ENCODE assay signal across 33 mouse cellular contexts in genomic region chr3:88700247-88700646, GRCm38 (mm10). TPM values are rescaled to one million over a fixed set of nuclear protein-coding genes. Genes with fewer than 3 reads are reported as not detected.
DNase-seq lines count a peak whose midpoint lies in the region; ATAC-seq and TF ChIP-seq lines count a peak whose summit lies in the region.
"Had no signal": no experiment of that assay in that cellular context is flagged by ENCODE, and none has a peak within 500 bp of the region (broad histone marks: within the 10 kb centered on the region; RNA-seq: fewer than 3 reads in every experiment).

No protein-coding gene starts in this region.

- no peak for DNase-seq in embryonic facial prominence, embryonic 14.5 days (ENCODE audit: low spot score)
- no peak for DNase-seq in embryonic facial prominence, embryonic 10.5 days (ENCODE audit: low spot score)
- peak; percentile 66 for DNase-seq in heart, embryonic 10.5 days (ENCODE audit: low spot score)
- DNase-seq in heart, postnatal 14 days = no peak
- no peak for DNase-seq in heart, postnatal 0 days (ENCODE audit: low spot score)
- DNase-seq in heart, postnatal 10 days = no peak
- DNase-seq: adrenal gland, adult 8-10 months; adrenal gland, postnatal 25 days; cerebellum, adult 11-12 months; cerebellum, adult 8-10 months; cerebellum, postnatal 10 days; cerebellum, postnatal 36 days; embryo, embryonic 11 days; forebrain, postnatal 0 days; gastrocnemius, adult 2 months; gastrocnemius, postnatal 14 days; kidney, adult 18-20 months; kidney, adult 9 months had no signal

- H3K4me3 ChIP-seq in embryonic facial prominence, embryonic 14.5 days (ENCODE audit: low read depth, low read length) = no peak overlapping the region
- H3K4me3 ChIP-seq in embryonic facial prominence, embryonic 10.5 days = no peak overlapping the region
- H3K4me3 ChIP-seq in heart, embryonic 10.5 days = no peak overlapping the region
- no peak overlapping the region for H3K4me3 ChIP-seq in heart, postnatal 0 days (ENCODE audit: low read depth, low read length)
- H3K4me3 ChIP-seq: embryonic facial prominence, embryonic 15.5 days; gastrocnemius, adult 2 months; heart, embryonic 15.5 days; hindbrain, embryonic 12.5 days; hindbrain, embryonic 15.5 days had no signal

- ATAC-seq in embryonic facial prominence, embryonic 14.5 days (ENCODE audit: low read depth) = peak; percentile 44; the same call in 1 of the 2 replicates
- no peak for ATAC-seq in heart, postnatal 0 days (ENCODE audit: insufficient read depth, low read depth)
- ATAC-seq: activated CD4-positive, CD25-positive, alpha-beta regulatory T cell, adult 4 months; forebrain, embryonic 14.5 days; forebrain, postnatal 0 days had no signal

- no peak for TF ChIP-seq EP300 in heart, postnatal 0 days (IDR thresholded peaks at IDR 0.05; ENCODE audit: low read depth)

- intact Hi-C loops in heart, postnatal 14 days (cut with DNase I) = no loop called here
- intact Hi-C loops in heart, postnatal 10 days (cut with DNase I) = no loop called here

- H3K27me3 ChIP-seq in embryonic facial prominence, embryonic 14.5 days (replicated peaks; ENCODE audit: control insufficient read depth, insufficient read depth, low read length) = no peaks in the 10 kb centered on the region
- H3K27me3 ChIP-seq in embryonic facial prominence, embryonic 10.5 days (replicated peaks; ENCODE audit: low read depth, poor library complexity, severe bottlenecking) = no peaks in the 10 kb centered on the region
- H3K27me3 ChIP-seq in heart, embryonic 10.5 days (ENCODE audit: insufficient read depth, poor library complexity, severe bottlenecking) = no peaks in the 10 kb centered on the region
- no peaks in the 10 kb centered on the region for H3K27me3 ChIP-seq in heart, postnatal 0 days (ENCODE audit: control insufficient read depth, insufficient read depth, low read length)
- H3K27me3 ChIP-seq: embryonic facial prominence, embryonic 15.5 days; heart, embryonic 15.5 days; hindbrain, embryonic 12.5 days; hindbrain, embryonic 15.5 days had no signal

- 82% methylated on average over 3 of the region's 3 CpGs for WGBS in embryonic facial prominence, embryonic 14.5 days
- WGBS in embryonic facial prominence, embryonic 10.5 days = 95% methylated on average over 3 of the region's 3 CpGs
- WGBS in heart, embryonic 10.5 days = 94% methylated on average over 3 of the region's 3 CpGs
- 75% methylated on average over 3 of the region's 3 CpGs for WGBS in heart, postnatal 0 days

- H3K36me3 ChIP-seq in embryonic facial prominence, embryonic 14.5 days (ENCODE audit: control insufficient read depth, insufficient read depth, low read length) = peaks cover 98% of the 10 kb centered on the region
- peaks cover 99% of the 10 kb centered on the region for H3K36me3 ChIP-seq in embryonic facial prominence, embryonic 10.5 days (replicated peaks)
- peaks cover 98% of the 10 kb centered on the region for H3K36me3 ChIP-seq in heart, embryonic 10.5 days
- peaks cover 88% of the 10 kb centered on the region for H3K36me3 ChIP-seq in heart, postnatal 0 days (replicated peaks; ENCODE audit: control insufficient read depth, insufficient read depth, low read length)

- no peak overlapping the region for H3K9ac ChIP-seq in embryonic facial prominence, embryonic 14.5 days (ENCODE audit: low read depth, low read length)
- no peak overlapping the region for H3K9ac ChIP-seq in heart, postnatal 0 days (replicated peaks; ENCODE audit: low read depth, low read length)
- H3K9ac ChIP-seq: embryonic facial prominence, embryonic 15.5 days; forebrain, postnatal 0 days; heart, embryonic 15.5 days; hindbrain, embryonic 12.5 days; hindbrain, embryonic 15.5 days had no signal

- H3K4me1 ChIP-seq in embryonic facial prominence, embryonic 14.5 days (ENCODE audit: control insufficient read depth, insufficient read depth, low read length) = no peaks in the 10 kb centered on the region
- H3K4me1 ChIP-seq in embryonic facial prominence, embryonic 10.5 days = no peaks in the 10 kb centered on the region
- H3K4me1 ChIP-seq in heart, embryonic 10.5 days = peaks cover 8% of the 10 kb centered on the region; the same call in 1 of the 2 replicates
- peaks cover 9% of the 10 kb centered on the region; the same call in 1 of the 2 replicates for H3K4me1 ChIP-seq in heart, postnatal 0 days (ENCODE audit: control insufficient read depth, insufficient read depth)
- H3K4me1 ChIP-seq: embryonic facial prominence, embryonic 15.5 days; hindbrain, embryonic 12.5 days; hindbrain, embryonic 15.5 days had no signal

- no peaks in the 10 kb centered on the region for H3K9me3 ChIP-seq in embryonic facial prominence, embryonic 14.5 days (ENCODE audit: control insufficient read depth, low read length)
- H3K9me3 ChIP-seq in embryonic facial prominence, embryonic 10.5 days = no peaks in the 10 kb centered on the region
- H3K9me3 ChIP-seq in heart, embryonic 10.5 days = no peaks in the 10 kb centered on the region
- no peaks in the 10 kb centered on the region for H3K9me3 ChIP-seq in heart, postnatal 0 days (replicated peaks; ENCODE audit: control insufficient read depth, low read length)
- H3K9me3 ChIP-seq: embryonic facial prominence, embryonic 15.5 days; heart, embryonic 15.5 days; hindbrain, embryonic 12.5 days; hindbrain, embryonic 15.5 days had no signal

- no peak for TF ChIP-seq CTCF in heart, postnatal 0 days (IDR thresholded peaks at IDR 0.05; ENCODE audit: low read depth)

- no peak overlapping the region for H3K4me2 ChIP-seq in embryonic facial prominence, embryonic 14.5 days (ENCODE audit: low read depth, low read length)
- H3K4me2 ChIP-seq in heart, postnatal 0 days (ENCODE audit: low read depth, low read length) = no peak overlapping the region
- H3K4me2 ChIP-seq: embryonic facial prominence, embryonic 15.5 days; heart, embryonic 15.5 days; hindbrain, embryonic 12.5 days; hindbrain, embryonic 15.5 days had no signal

- no peak overlapping the region for H3K27ac ChIP-seq in embryonic facial prominence, embryonic 14.5 days (replicated peaks; ENCODE audit: low read depth, low read length)
- no peak overlapping the region for H3K27ac ChIP-seq in embryonic facial prominence, embryonic 10.5 days (replicated peaks)
- H3K27ac ChIP-seq in heart, embryonic 10.5 days = no peak overlapping the region
- H3K27ac ChIP-seq in heart, postnatal 0 days (ENCODE audit: low read depth) = peak overlapping the region; percentile 77
- H3K27ac ChIP-seq: embryonic facial prominence, embryonic 15.5 days; gastrocnemius, adult 2 months; hindbrain, embryonic 12.5 days; hindbrain, embryonic 15.5 days had no signal

RNA-seq across cellular contexts. Expression of gene Khdc4, which starts 14.6 kb away (rescaled TPM):
- 66.4 and 70.3 TPM in 2 replicates for polyA plus RNA-seq in embryonic facial prominence, embryonic 14.5 days (2014; fragmentation: Nextera tagmentation; extraction: Ambion mirVana)
- polyA plus RNA-seq in embryonic facial prominence, embryonic 10.5 days (2016; fragmentation: Nextera tagmentation; extraction: Ambion mirVana) = 98.6 and 105 TPM in 2 replicates
- polyA plus RNA-seq in heart, embryonic 10.5 days (2016; fragmentation: Nextera tagmentation; extraction: Ambion mirVana) = 73.3 and 87.3 TPM in 2 replicates
- 10 to 100 TPM; 36.9 to 40.5 TPM for total RNA-seq in heart, postnatal 14 days (2021)
- 96.2 and 102 TPM in 2 replicates for total RNA-seq in heart, postnatal 0 days (2014; rRNA removed; ENCODE audit: low replicate concordance)
- 44.4 and 46.2 TPM in 2 replicates for polyA plus RNA-seq in heart, postnatal 0 days (2015; fragmentation: Nextera tagmentation; extraction: Ambion mirVana)
- 10 to 100 TPM; 39.5 to 42.9 TPM for total RNA-seq in heart, postnatal 10 days (2021)

RNA-seq across cellular contexts. Expression of gene Rit1, which starts 16.4 kb away (rescaled TPM):
- 60.9 and 62.9 TPM in 2 replicates for polyA plus RNA-seq in embryonic facial prominence, embryonic 14.5 days (2014; fragmentation: Nextera tagmentation; extraction: Ambion mirVana)
- polyA plus RNA-seq in embryonic facial prominence, embryonic 10.5 days (2016; fragmentation: Nextera tagmentation; extraction: Ambion mirVana) = 32.9 and 33.4 TPM in 2 replicates
- 40.5 and 42.5 TPM in 2 replicates for polyA plus RNA-seq in heart, embryonic 10.5 days (2016; fragmentation: Nextera tagmentation; extraction: Ambion mirVana)
- 10 to 100 TPM; 59.5 to 73.4 TPM for total RNA-seq in heart, postnatal 14 days (2021)
- total RNA-seq in heart, postnatal 0 days (2014; rRNA removed; ENCODE audit: low replicate concordance) = 65.8 and 82.6 TPM in 2 replicates
- 85.4 and 119 TPM in 2 replicates for polyA plus RNA-seq in heart, postnatal 0 days (2015; fragmentation: Nextera tagmentation; extraction: Ambion mirVana)
- total RNA-seq in heart, postnatal 10 days (2021) = 10 to 100 TPM; 59.4 to 70.2 TPM

RNA-seq across cellular contexts. Expression of gene Rxfp4, which starts 47.3 kb away (rescaled TPM):
- 0.18 TPM in 1 of 2 replicates, not detected in the other for polyA plus RNA-seq in embryonic facial prominence, embryonic 14.5 days (2014; fragmentation: Nextera tagmentation; extraction: Ambion mirVana)
- polyA plus RNA-seq in embryonic facial prominence, embryonic 10.5 days (2016; fragmentation: Nextera tagmentation; extraction: Ambion mirVana) = not detected in 2 replicates
- polyA plus RNA-seq in heart, embryonic 10.5 days (2016; fragmentation: Nextera tagmentation; extraction: Ambion mirVana) = not detected in 2 replicates
- total RNA-seq in heart, postnatal 14 days (2021) = not detected
- not detected in 2 replicates for total RNA-seq in heart, postnatal 0 days (2014; rRNA removed; ENCODE audit: low replicate concordance)
- not detected in 2 replicates for polyA plus RNA-seq in heart, postnatal 0 days (2015; fragmentation: Nextera tagmentation; extraction: Ambion mirVana)
- total RNA-seq in heart, postnatal 10 days (2021) = not detected
- total RNA-seq: adrenal gland, adult 8-10 months; adrenal gland, postnatal 25 days; ES-E14; forebrain, postnatal 0 days; gastrocnemius, adult 2 months; gastrocnemius, postnatal 14 days; gastrocnemius, postnatal 4 days; hematopoietic stem cell, adult 5-6 weeks had no signal
- polyA plus RNA-seq: activated CD4-positive, CD25-positive, alpha-beta regulatory T cell, adult 4 months; brain, embryonic 14.5 days; cortical plate, adult 2 months; embryonic facial prominence, embryonic 11.5 days; embryonic facial prominence, embryonic 15.5 days; forebrain, embryonic 11.5 days; forebrain, embryonic 14.5 days; forebrain, postnatal 0 days; frontal cortex, adult 2 months; heart, embryonic 15.5 days; hindbrain, embryonic 12.5 days; hindbrain, embryonic 15.5 days; intestine, embryonic 14.5 days had no signal
